Mouse (Mus musculus) limb, embryonic 12.5 days (tissue): ENCODE measurements around the gene Hoxa13. TPM values are rescaled to one million over a fixed set of nuclear protein-coding genes. Genes with fewer than 3 reads are reported as not detected.

ENCODE experiments used
- ATAC-seq: fragments of 200-750 bp; cut with Nextera tagmentation; 2 replicates; pipeline ENCODE4 v1.8.0; 2017; ENCODE audit warnings: low read depth, moderate TSS enrichment; ENCODE audit not compliant: insufficient number of reproducible peaks, insufficient read depth, low FRiP score, low TSS enrichment
- H3K27ac ChIP-seq: fragments of 300-500 bp; sonication (generic); 2 replicates; pipeline ENCODE4 v1.5.1; 2016; ENCODE audit warnings: mild to moderate bottlenecking, moderate library complexity
- H3K27me3 ChIP-seq: fragments of 300-500 bp; sonication (generic); 2 replicates; pipeline ENCODE4 v1.6.1; 2016; ENCODE audit warnings: mild to moderate bottlenecking, moderate library complexity
- H3K36me3 ChIP-seq: fragments of 300-500 bp; sonication (generic); 2 replicates; pipeline ENCODE4 v1.6.1; 2016; ENCODE audit warnings: mild to moderate bottlenecking, moderate library complexity
- H3K4me1 ChIP-seq: fragments of 300-500 bp; sonication (generic); replicated peaks from 2 replicates; pipeline ENCODE4 v1.6.1; 2016
- H3K4me2 ChIP-seq: fragments of 300-500 bp; sonication (generic); 2 replicates; pipeline ENCODE4 v1.6.1; 2016; ENCODE audit warnings: mild to moderate bottlenecking, moderate library complexity
- H3K4me3 ChIP-seq: fragments of 300-500 bp; sonication (generic); replicated peaks from 2 replicates; pipeline ENCODE4 v1.5.1; 2016; ENCODE audit warnings: mild to moderate bottlenecking
- H3K9ac ChIP-seq: fragments of 300-500 bp; sonication (generic); replicated peaks from 2 replicates; pipeline ENCODE4 v1.6.1; 2016; ENCODE audit warnings: mild to moderate bottlenecking, moderate library complexity
- H3K9me3 ChIP-seq: fragments of 300-500 bp; sonication (generic); 2 replicates; pipeline ENCODE4 v1.6.1; 2016; ENCODE audit warnings: mild to moderate bottlenecking, moderate library complexity
- WGBS: fragments of 180-500 bp; shearing (Covaris S2); methylation state at CpG from one replicate; pipeline ENCODE4 v1.1.7; 2016; 5-methylcytosine and 5-hydroxymethylcytosine counted together
- microRNA counts: library from miRNA; unstranded; fragments of <30 nt; microRNA quantifications from one replicate; lab custom pipeline; 2017
- microRNA-seq: library from miRNA; unstranded; fragments of <30 nt; microRNA quantifications from one replicate; pipeline ENCODE4, GENCODE M21; 2017
- polyA plus RNA-seq: library from polyadenylated mRNA; unstranded; fragments of >200 nt; fragmentation: Nextera tagmentation; extraction: Ambion mirVana; gene quantifications from 2 replicates; pipeline ENCODE4 v1.2.1, GENCODE M21; 2016

The Hoxa13 gene
- polyA plus RNA-seq, 1 experiment from 2014 or later = 34.1 TPM

- no peaks in the 10 kb centered on the region for H3K9me3 ChIP-seq
- H3K4me3 ChIP-seq = peak within 1 kb of the TSS; percentile 79
- H3K9ac ChIP-seq = peak within 1 kb of the TSS; percentile 94
- WGBS = 2% methylated on average over 38 of the region's 38 CpGs
- H3K27ac ChIP-seq = peak within 1 kb of the TSS; percentile 98
- no peaks in the 10 kb centered on the region for H3K36me3 ChIP-seq
- peaks cover 66% of the 10 kb centered on the region for H3K4me1 ChIP-seq
- peak within 1 kb of the TSS; percentile 96 for H3K4me2 ChIP-seq
- no peak for ATAC-seq
- H3K27me3 ChIP-seq = peaks cover 16% of the 10 kb centered on the region
These were observed 47.3 kb downstream of the Hoxa13 start, which contains the start of the genes Hoxa3 and Gm28308 for GRCm38 (mm10) chr6:52213119-52213986. Gene Hoxa3, minus strand, starts transcription at chr6:52213336. Gene Gm28308, minus strand, starts transcription at chr6:52213339.

- Histone ChIP-seq H3K27me3 (peaks cover 16% of the 10 kb centered on the region), H3K4me3 (peak overlapping the region; percentile 79), H3K4me2 (peak overlapping the region; percentile 96), H3K9ac (peak overlapping the region; percentile 94), H3K9me3 (no peaks in the 10 kb centered on the region), H3K4me1 (peaks cover 66% of the 10 kb centered on the region), H3K27ac (peak overlapping the region; percentile 98), H3K36me3 (no peaks in the 10 kb centered on the region)
- no peak for ATAC-seq
- WGBS = under 1% methylated on average over 22 of the region's 22 CpGs
These were observed 48.0 kb downstream of the Hoxa13 start for GRCm38 (mm10) chr6:52212556-52213118.

GRCm38 (mm10) chr6:52211961-52212360 lies 48.7 kb downstream of the Hoxa13 start:
- H3K4me3 ChIP-seq = peak overlapping the region; percentile 79
- peak overlapping the region; percentile 94 for H3K9ac ChIP-seq
- no peaks in the 10 kb centered on the region for H3K36me3 ChIP-seq
- peaks cover 70% of the 10 kb centered on the region for H3K4me1 ChIP-seq
- H3K27ac ChIP-seq = peak overlapping the region; percentile 98
- 0% methylated on average over 13 of the region's 13 CpGs for WGBS
- no peaks in the 10 kb centered on the region for H3K9me3 ChIP-seq
- peak overlapping the region; percentile 96 for H3K4me2 ChIP-seq
- H3K27me3 ChIP-seq = peaks cover 23% of the 10 kb centered on the region
- no peak for ATAC-seq

- under 1% methylated on average over 37 of the region's 37 CpGs for WGBS
- peak overlapping the region; percentile 94 for H3K9ac ChIP-seq
- H3K9me3 ChIP-seq = no peaks in the 10 kb centered on the region
- H3K4me1 ChIP-seq = peaks cover 74% of the 10 kb centered on the region
- ATAC-seq = peak; percentile 16; the same call in 1 of the 2 replicates
- H3K4me2 ChIP-seq = peak overlapping the region; percentile 96
- peak overlapping the region; percentile 79 for H3K4me3 ChIP-seq
- peaks cover under 1% of the 10 kb centered on the region; the same call in 1 of the 2 replicates for H3K36me3 ChIP-seq
- peaks cover 26% of the 10 kb centered on the region for H3K27me3 ChIP-seq
- peak overlapping the region; percentile 98 for H3K27ac ChIP-seq
These were observed 49.3 kb downstream of the Hoxa13 start for GRCm38 (mm10) chr6:52211170-52211935.

GRCm38 (mm10) chr6:52209685-52210046 lies 51.0 kb downstream of the Hoxa13 start:
- 5% methylated on average over 12 of the region's 12 CpGs for whole genome bisulfite sequencing
- Histone ChIP-seq H3K27ac (peak overlapping the region; percentile 69), H3K36me3 (peaks cover 17% of the 10 kb centered on the region), H3K4me3 (peak overlapping the region; percentile 79), H3K9ac (peak overlapping the region; percentile 72), H3K4me1 (peaks cover 74% of the 10 kb centered on the region), H3K9me3 (no peaks in the 10 kb centered on the region), H3K27me3 (peaks cover 28% of the 10 kb centered on the region; the same call in 1 of the 2 replicates), H3K4me2 (peak overlapping the region; percentile 96)
- no peak for ATAC-seq

- Histone ChIP-seq H3K4me3 (peak overlapping the region; percentile 79), H3K27ac (peak overlapping the region; percentile 69), H3K9me3 (no peaks in the 10 kb centered on the region), H3K36me3 (peaks cover 17% of the 10 kb centered on the region), H3K9ac (peak overlapping the region; percentile 72), H3K4me1 (peaks cover 74% of the 10 kb centered on the region), H3K4me2 (peak overlapping the region; percentile 96), H3K27me3 (peaks cover 28% of the 10 kb centered on the region; the same call in 1 of the 2 replicates)
- no peak for ATAC-seq
- 4% methylated on average over 18 of the region's 18 CpGs for WGBS
These were observed 51.6 kb downstream of the Hoxa13 start for GRCm38 (mm10) chr6:52208868-52209684.

- H3K9me3 ChIP-seq = no peaks in the 10 kb centered on the region
- peak within 1 kb of the TSS; percentile 72 for H3K9ac ChIP-seq
- peaks cover 33% of the 10 kb centered on the region; the same call in 1 of the 2 replicates for H3K27me3 ChIP-seq
- H3K4me1 ChIP-seq = peaks cover 80% of the 10 kb centered on the region
- ATAC-seq = no peak
- WGBS = under 1% methylated on average over 45 of the region's 47 CpGs
- H3K27ac ChIP-seq = peak within 1 kb of the TSS; percentile 69
- H3K4me2 ChIP-seq = peak within 1 kb of the TSS; percentile 96
- peak within 1 kb of the TSS; percentile 79 for H3K4me3 ChIP-seq
- H3K36me3 ChIP-seq = peaks cover 25% of the 10 kb centered on the region
These were observed 52.4 kb downstream of the Hoxa13 start, which contains the start of gene Hoxa6 for GRCm38 (mm10) chr6:52208072-52208867. Gene Hoxa6, minus strand, starts transcription at chr6:52208722.

MicroRNAs encoded within 50 kb of the gene (microRNA counts, 519-probe panel; counts per million panel counts)
- 8,534 counts per million, percentile 94 among the panel's probes with 10 or more counts for microRNA mmu-miR-196b (lab: Ali Mortazavi, UCI)

Small RNAs within 50 kb of the gene (microRNA-seq; reads per million reads assigned to microRNA genes)
- 98,320 reads per million, percentile 100 among the genes with 10 or more reads in this experiment for gene Mir196b

Other genes with a start within 250 kb of the Hoxa13 start
- gene Skap2, start 248.3 kb downstream of the Hoxa13 start, polyA plus RNA-seq = 14.4 and 14.6 TPM in 2 replicates
- gene Hoxa1, start 102.6 kb downstream of the Hoxa13 start, polyA plus RNA-seq = 0.58 and 0.70 TPM in 2 replicates
- gene Hoxa2, start 96.0 kb downstream of the Hoxa13 start, polyA plus RNA-seq = 1.8 and 2.0 TPM in 2 replicates
- gene 5730596B20Rik, start 83.4 kb downstream of the Hoxa13 start, polyA plus RNA-seq = 0.91 and 0.98 TPM in 2 replicates
- 0.35 and 0.90 TPM in 2 replicates for gene Hoxa4, start 69.1 kb downstream of the Hoxa13 start, polyA plus RNA-seq
- 8.2 and 9.2 TPM in 2 replicates for gene Hoxa5, start 56.3 kb downstream of the Hoxa13 start, polyA plus RNA-seq
- gene Hoxa6, start 52.2 kb downstream of the Hoxa13 start, polyA plus RNA-seq = 3.1 and 4.1 TPM in 2 replicates
- gene Hoxa3, start 47.5 kb downstream of the Hoxa13 start, polyA plus RNA-seq = 7.7 and 7.9 TPM in 2 replicates
- gene Gm28308, start 47.5 kb downstream of the Hoxa13 start, polyA plus RNA-seq = 2.1 TPM in 1 of 2 replicates, not detected in the other
- 11.7 and 13.8 TPM in 2 replicates for gene Hoxa7, start 39.0 kb downstream of the Hoxa13 start, polyA plus RNA-seq
- gene Hoxa9, start 29.8 kb downstream of the Hoxa13 start, polyA plus RNA-seq = 74.7 and 77.4 TPM in 2 replicates
- 272 and 294 TPM in 2 replicates for gene Hoxa10, start 20.0 kb downstream of the Hoxa13 start, polyA plus RNA-seq
- gene Hoxa11, start 15.1 kb downstream of the Hoxa13 start, polyA plus RNA-seq = 88.2 and 96.8 TPM in 2 replicates
- 4.8 and 5.2 TPM in 2 replicates for gene Evx1, start 52.6 kb upstream of the Hoxa13 start, polyA plus RNA-seq